Mouse (Mus musculus) left cerebral cortex, postnatal 14 days (tissue): ENCODE results near the gene Zfp831. TPM values are rescaled to one million over a fixed set of nuclear protein-coding genes. Genes with fewer than 3 reads are reported as not detected.

ENCODE experiments used
- DNase-seq, 2 experiments: peaks; one replicate each; pipeline ENCODE4 v3.0.0; 2021 to 2022; ENCODE audit warnings: low spot score in 2 of 2, mixed read lengths in 1 of 2
- intact Hi-C: fragments of 180-260 bp; cut with DNase I; formaldehyde crosslinking; loops from one replicate; pipeline ENCODE4 v1.15.1; 2025
- total RNA-seq, 2 experiments: library from RNA; stranded (reverse); gene quantifications; 2 replicates each; pipeline ENCODE4 v1.2.3; 2021

The Zfp831 gene
- total RNA-seq, 2 experiments from 2014 or later: 8.6 to 8.8 TPM

DNA sequence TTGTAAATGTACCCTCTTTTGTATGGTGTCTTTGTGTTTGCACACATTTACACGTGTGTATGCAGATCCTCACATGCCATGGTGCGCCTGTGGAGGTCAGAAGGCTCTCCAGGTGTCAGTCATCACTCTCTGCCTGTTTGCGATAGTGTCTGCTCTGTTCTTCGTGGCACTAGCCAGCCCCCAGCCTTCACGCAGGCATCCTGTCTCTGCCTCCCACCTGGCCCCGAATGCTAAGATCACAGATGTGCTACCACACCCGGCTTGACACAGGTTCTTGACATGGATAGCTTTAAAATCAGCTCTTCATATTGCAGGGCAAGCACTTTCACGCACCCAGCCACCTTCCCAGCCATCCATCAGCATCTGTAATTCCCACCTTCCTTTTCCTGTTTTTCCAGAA, 16.3 kb upstream of the Zfp831 start:
- intact Hi-C loops: no loop called here
- no peak for DNase-seq

DNA sequence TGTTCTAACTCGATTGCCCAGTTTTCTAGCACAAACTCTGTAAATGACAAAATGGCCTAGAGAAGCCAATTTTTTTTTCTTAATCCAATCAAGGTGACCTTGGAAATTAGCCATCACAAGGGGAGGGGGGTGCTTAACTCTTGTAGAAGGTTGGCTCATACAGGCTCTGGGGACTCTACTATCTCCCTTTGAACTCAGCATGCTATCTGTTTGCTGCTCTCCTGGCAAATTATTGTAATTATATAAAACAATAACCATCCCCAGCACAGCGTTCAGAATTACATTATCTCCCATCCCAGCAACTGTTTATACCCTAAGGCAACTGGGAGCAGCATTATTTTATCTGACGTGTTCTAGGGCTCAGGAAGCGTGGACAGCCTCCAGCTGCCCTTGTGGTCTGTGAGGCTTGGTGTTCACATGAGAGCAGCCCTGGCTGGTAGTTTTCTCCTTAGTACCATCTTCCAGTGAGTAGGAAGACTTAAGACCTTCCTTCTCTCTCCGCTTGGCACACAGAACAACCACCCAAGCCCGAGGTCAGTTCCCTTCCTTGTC, 14.0 kb upstream of the Zfp831 start:
- intact Hi-C loops: no loop called here
- DNase-seq: no peak

DNA sequence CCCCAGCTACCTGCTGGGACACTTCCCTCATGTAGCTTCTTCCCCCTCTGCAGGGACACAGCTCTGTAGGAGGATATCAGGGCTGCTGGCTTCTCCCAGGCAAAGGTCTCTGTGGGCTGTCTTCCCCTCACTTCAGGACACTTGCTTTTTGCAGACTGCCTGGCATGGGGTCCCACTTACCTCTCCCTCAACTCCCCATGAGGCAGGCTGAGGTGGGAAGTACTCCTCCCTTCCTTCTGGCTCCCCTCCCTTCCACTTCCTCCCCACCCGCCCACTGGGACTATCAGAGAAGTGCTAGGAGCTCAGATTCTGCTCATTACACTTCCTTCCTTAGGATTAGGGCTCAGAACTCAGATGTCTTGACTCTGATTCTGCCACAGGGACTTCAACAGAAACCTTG, 6.6 kb upstream of the Zfp831 start:
- intact Hi-C loops: no loop called here

DNA sequence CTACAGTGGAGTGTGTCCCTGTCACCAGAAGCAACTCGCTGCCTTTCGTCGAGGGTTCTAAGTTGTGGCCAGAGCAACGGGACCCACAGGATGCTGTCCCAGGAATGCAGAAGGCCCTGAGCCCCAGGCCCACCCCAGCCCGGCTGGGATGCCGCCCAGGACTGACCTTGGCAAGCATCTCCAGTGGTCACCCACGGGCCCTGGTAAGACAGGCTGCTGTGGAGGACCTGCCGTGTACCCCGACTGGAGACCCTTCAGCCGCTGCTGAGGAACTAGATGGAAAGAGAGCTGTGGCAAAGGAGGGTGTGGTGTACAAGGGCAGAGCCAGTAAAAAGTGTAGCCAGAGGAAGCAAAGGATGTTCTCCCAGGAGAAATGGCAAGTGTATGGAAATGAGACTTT, 1.6 kb downstream of the Zfp831 start:
- no peak for DNase-seq

More for the DNA sequence above, 6.6 kb upstream of the Zfp831 start:
- no peak for DNase-seq

DNA sequence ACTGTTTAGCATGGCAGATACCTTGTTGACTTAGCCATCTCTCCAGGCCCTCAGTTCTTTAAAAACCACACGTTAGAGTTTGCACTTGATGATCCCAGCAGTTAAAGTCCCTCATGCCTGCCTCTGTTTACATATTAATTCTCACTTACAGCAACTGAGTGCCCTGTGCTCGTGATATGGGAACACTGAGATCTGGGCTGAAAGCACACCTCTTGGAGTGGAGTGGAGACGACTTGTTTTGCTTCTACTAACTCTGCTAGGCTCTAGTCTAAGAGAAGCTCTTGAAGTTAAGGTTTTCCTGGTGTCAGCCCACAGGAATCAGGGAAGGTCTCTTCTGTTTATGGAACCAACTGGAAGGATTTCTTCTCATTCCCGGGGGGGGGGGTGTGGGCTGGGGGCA, 9.5 kb downstream of the Zfp831 start:
- intact Hi-C loops: no loop called here
- no peak for DNase-seq

More for the DNA sequence above, 1.6 kb downstream of the Zfp831 start:
- intact Hi-C loops: no loop called here

DNA sequence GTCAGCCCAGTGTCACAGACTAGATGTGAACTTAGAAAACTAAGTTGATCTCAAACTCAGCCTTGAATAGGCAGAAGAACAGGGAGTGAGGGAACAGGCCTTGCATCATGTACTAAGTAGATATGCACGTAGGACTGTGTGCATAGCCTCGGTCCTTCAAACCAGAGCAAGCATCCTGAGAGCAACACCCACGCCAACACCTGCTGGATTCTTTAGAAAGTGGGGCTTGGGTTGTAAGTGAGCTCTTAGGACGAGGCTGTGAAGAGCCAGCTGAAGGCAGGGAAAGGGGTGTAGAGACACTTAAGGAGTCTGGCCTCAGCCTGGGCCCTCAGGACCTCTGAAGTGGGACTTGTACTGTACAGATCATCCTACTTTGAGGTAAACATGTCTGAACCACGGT, 12.0 kb downstream of the Zfp831 start:
- no peak for DNase-seq
- intact Hi-C loops: no loop called here

DNA sequence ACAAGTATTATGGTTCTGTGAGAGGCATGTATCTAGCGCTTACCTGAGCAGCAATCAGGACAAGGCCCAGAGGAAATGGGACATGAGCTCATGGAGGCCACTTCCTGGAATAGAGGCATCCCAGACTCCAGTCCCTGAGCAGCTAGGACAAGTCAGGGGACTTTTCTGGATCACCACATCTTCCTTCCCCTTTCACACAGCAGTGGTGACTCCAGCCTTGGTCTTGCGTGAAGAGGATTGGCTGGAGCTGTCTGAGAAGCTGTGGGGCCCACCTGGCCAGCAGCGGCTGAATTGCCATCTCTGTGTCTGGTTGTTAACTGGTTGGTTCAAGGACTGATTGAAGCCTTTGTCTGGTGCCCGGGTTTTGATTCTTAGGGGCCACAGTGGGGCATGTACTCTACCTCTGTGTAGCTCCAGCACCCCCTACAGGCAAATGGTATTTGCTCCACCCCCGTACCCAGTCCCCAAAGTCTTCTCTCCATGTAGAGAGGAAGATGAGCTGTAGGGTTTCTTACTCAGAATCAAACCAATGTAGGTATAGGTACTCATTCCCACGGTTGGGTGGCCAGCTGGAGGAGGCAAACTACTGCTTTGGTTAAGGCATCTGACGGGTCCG, 15.0 kb downstream of the Zfp831 start:
- intact Hi-C loops: no loop called here
- DNase-seq: no peak

DNA sequence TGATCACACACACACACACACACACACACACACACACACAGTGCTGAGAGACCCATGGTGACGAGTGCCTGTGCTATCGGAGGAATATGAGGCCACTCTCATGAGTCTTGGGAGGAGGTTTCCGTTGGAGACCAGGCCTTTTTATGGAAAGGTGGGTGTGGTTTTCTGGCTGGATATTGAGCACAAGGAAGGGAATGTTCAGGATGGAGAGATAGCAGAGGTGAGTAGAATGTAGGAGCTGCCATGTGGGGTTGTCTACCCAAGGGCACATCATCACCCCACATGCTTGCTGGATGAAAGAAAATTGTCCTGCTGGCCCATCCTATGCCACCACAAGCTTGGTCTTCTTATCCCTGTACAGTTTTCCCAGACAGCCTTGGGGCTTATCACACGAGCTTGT, 16.5 kb downstream of the Zfp831 start:
- intact Hi-C loops: no loop called here
- DNase-seq: no peak

DNA sequence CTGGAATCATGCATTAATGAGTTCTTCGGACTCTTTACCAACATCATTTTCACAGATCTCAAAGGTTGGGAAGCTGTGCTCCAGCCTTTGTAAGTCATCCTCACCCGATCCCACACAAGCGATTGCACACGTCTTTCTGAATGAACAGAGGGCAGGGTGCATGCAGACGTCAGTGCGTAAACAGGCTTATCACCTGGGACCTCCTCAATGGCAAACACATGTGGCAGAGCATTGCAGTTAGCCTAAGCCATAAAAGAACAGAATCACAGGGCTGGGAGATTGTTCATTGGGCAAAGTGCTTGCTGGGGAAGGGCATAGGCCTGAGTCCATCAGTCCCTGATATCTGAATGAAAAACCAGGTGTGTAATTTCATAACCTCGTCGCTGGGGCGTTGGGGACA, 17.0 kb downstream of the Zfp831 start:
- DNase-seq: no peak
- intact Hi-C loops: no loop called here

DNA sequence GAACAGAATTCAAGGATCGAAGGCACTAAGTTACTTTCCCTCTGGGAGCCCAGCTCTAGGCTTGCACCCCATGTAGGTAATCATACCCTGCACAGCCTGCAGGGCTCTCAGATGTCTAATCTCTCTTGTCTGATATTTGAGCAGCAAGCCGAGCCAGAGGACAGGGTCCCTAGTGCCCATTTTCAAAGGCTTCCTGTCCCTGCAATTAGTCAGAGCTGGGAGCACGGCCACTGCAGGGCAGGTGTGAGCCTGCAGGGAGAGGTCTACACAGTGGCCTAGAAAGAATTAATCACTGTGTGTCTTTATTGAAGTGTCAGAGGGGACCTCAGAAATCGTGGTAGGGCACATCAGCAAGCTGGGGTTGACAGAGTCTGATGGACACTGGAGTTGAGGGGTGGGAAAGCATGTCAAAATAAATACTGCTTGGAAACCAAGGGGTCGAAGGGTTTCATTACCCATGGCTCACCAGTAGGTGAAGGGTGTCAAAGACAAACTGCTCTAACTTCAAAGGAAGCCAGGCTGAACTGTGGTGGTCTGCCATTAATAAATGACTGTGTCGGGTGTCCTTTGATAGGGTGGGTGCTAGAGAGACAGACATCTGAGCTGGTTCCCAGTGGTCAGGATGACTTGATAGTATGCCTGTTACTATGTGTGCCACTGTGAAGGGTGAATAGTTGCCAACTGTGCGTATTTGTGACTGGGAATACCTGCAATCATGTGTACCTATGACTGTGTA, 18.3 kb downstream of the Zfp831 start:
- DNase-seq: no peak
- intact Hi-C loops: no loop called here

DNA sequence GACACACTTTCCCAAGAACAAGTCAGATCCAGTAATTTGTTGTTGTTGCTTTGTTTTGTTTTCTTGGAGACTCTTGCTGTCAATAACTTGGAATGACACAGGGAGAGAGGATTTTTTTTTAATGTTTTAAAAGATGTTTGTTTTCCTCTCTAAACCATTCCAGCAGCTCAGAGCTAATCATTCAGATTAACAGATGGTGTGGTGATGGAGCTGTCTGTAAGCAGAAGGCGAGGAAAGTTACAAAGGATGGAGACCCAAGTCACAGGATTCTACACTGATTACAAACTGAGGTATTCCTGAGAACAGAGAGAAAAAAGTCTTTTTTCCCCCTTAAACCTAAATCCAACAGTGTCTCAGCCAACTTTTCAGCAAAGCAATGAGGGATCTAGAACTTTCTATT, 19.3 kb downstream of the Zfp831 start:
- DNase-seq: no peak
- intact Hi-C loops: no loop called here

DNA sequence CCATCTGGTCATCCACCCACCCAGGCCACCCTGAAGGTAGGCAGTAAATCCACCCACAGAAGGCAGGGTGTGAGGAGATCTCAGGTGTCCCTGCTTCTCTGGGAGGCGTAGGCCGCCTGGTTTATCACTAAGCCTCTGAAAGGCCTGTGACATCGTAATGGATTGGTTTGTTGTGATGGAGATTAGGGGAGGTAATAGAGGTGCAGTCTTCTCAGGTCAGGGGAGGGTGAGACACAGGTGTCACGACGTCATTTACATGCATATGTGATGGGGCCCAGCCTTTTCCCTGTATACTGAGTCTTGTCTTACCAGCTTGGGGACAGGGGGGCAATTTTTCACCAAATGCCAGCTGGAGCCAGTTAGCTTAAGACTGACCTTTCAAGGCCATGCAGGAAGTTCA, 22.1 kb downstream of the Zfp831 start:
- intact Hi-C loops: no loop called here
- DNase-seq: no peak

DNA sequence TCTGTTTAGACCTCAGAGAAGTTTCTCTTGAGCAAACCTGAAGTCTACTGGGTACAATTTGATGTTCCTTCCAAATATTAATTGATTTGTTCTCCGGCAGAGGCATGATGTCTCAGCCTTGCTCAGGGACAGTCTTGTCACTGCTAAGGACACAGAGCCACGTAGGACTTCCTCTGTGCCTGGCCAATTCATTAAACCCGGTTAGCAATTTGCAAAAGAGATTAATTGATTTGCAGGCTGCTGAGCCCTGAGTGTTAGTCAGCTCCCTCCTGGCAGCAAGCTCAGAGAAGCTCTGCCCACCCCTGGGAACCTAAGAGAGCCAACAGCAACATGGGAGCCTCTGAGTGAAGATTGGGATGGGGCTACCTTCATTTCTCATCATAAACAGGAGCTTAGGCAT, 25.5 kb downstream of the Zfp831 start:
- DNase-seq: no peak
- intact Hi-C loops: no loop called here

DNA sequence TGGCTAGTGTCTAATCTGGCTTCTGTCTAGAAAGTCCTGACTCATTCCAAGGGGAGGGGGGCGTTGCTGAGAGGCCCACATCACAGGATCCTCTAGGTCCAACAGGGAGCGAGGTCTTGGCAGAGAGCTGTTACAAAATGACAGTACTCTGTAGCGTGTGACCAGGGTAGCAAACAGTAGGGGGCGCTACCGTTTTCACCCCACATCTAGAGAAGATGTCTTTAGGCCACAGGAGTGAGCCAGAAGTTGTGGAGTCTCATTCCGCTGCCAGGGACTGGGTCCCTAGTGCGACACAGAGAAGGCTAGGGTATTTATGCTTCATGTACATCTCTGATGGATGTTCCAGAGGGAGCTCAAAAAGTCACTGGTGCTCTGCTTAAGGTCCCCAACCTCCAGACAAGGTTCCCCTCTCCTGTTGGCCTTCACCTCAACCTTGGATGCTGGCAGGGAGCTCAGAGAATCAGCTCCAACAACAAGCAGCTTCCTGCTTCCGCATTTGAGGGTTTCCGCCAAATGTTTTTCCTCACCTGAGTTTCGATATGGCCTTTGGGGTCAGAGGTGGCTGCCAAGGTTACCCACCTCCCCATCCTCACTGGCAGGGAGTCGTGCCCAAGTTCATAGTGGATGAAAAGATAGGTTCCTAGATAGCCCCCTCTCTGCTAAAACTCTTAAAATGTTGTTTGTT, 29.3 kb downstream of the Zfp831 start:
- peak in 1 of 2 experiments; percentile 30 for DNase-seq
- intact Hi-C loops: loop anchor here (5.0 kb wide), 2 partner anchors 75 to 200 kb away; partner anchors contain the start of gene Prelid3b

DNA sequence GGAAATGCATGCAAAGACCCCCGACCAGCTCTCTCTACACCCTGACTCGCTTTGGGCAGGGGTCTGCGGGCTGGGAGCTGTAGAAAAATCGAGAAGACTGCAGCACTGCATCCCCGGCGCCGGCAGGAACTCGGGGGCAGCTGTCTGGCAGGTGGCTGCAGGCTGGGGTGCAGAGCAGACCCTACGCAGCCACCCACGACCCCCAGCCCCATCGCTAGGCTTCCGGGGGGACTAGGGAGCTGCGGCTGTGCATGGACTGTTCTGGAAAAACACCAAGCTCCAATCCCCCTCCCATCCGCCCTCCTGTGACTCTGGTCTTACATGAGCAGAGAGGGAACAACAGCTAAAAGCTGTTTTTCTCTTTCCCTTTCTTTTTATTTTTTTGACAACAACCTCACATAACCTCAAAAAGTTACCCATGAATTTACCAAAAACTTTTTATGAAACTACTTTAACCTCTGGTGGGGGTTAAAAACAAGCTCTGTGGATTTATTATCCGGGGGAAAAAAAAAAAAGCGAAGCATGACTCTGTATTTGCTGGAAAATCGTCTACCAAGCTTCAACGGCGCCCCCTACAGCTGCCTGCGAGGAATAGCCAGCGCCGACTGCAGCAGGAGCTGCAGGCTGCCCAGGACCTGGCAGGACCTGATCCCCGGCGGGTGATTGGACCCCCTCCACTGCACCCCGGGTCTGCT, 30.4 kb downstream of the Zfp831 start:
- intact Hi-C loops: loop anchor here (2.0 to 5.0 kb wide), 5 partner anchors 76 to 361 kb away; partner anchors contain the start of gene Prelid3b

DNA sequence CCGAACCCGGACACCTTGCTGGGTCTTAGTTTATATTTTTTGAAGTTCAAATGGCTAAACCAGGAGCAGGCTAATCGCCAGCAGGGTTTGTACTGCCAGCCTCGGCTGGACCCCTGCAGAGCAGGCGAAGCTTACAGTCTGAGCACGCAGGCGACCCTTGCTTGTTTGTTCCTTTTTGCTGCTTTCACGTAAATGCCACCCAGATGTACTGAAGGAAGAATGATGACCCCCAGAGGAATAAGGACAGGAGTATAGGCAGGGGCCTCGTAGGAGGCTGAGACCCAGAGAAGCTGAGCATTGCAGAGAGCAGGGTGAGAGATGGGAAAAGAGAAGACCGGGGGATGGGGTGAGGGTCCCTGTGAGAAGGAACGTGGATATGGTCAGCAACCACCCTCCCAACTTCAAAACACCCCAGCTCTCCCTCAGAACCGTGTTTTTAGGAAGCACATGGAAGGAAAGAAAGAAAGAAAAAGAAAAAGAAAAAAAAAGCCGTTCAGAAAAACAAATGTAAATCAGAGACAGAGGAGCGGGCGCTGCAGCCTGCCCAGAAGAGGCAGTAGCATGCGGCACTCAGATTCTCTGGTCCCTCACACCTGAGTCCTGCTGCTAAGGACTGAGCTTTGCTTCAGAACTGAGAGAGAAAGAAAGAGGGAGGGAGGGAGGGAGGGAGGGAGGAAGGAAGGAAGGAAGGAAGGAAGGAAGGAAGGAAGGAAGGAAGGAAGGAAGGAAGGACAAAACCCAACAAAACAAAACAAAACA, 31.1 kb downstream of the Zfp831 start:
- intact Hi-C loops: loop anchor here (2.0 to 5.0 kb wide), 5 partner anchors 77 to 362 kb away; partner anchors contain the start of gene Prelid3b
- DNase-seq: no peak

More for the DNA sequence above, 30.4 kb downstream of the Zfp831 start:
- peak; percentile 94 to 95 for DNase-seq

DNA sequence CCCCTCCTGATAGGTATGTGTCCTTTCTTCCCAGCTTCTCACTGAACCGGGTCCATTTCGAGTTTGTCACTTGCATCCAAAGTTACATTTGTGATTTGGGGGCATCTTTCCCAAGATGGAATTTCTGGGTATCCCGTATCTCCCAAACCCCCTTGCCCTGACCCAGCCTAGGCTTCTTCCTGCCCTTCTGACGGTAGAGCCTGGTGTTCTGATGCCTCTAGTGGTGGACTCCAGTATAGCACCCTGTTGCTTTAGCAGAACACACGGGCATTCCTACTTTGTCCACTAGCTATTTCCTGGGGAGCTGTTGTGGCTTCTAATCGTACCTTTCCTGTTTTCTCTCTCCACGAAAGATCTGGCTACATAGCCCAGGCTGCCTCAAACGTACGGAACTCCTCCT, 32.3 kb downstream of the Zfp831 start:
- intact Hi-C loops: loop anchor here (2.0 kb wide), 3 partner anchors 183 to 363 kb away; no protein-coding TSS in a partner anchor
- DNase-seq: peak; percentile 79

DNA sequence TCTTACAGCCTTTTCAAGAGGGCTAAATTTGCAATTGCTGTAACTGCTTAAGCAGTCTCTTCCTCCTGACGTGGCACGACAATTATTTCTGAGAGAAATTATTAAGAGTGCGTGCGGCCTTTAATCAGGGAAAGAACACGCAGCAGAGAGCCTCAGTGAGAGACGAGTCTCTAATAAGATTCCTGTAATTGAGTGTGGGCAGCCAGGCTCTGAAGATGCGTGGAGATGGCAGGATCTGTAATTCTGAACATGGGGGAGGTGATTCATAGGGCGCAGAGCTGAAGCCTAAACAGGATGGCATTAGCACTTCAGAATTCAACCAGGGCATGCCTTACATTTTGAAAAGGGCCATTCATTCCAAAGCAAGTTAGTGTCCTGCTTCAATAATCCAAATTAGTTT, 58.0 kb downstream of the Zfp831 start:
- intact Hi-C loops: no loop called here
- no peak for DNase-seq

DNA sequence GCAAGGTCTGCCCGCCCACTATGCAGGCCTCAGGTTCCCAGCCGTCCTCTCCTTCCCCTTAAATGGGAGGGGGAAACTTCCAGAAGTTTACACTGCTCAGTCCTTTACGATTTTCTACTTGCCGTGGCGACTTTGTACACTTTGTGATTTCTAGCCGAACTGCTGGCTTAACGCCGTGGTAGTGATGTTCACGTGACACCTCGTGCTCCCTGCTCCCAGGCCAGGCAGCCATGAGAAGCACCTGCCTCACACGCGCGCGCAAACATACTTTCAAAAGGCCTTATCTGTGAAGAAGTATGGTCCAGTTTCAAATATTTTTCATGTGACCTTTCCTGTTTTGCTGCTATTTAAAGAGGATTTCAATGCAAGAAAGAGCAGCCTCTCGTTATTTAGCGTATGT, 63.8 kb downstream of the Zfp831 start:
- DNase-seq: no peak
- intact Hi-C loops: no loop called here
